Mouse (Mus musculus): Measurements from ENCODE around the gene Prss36. TPM values are rescaled to one million over a fixed set of nuclear protein-coding genes. Genes with fewer than 3 reads are reported as not detected.

The Prss36 gene
- polyA plus RNA-seq (2014; fragmentation: Illumina TruSeq; extraction: RNeasy Lipid Tissue Mini Kit (QIAGEN cat#74804); ENCODE audit: insufficient read depth, low read depth, low replicate concordance), result 8.8 TPM

DNA sequence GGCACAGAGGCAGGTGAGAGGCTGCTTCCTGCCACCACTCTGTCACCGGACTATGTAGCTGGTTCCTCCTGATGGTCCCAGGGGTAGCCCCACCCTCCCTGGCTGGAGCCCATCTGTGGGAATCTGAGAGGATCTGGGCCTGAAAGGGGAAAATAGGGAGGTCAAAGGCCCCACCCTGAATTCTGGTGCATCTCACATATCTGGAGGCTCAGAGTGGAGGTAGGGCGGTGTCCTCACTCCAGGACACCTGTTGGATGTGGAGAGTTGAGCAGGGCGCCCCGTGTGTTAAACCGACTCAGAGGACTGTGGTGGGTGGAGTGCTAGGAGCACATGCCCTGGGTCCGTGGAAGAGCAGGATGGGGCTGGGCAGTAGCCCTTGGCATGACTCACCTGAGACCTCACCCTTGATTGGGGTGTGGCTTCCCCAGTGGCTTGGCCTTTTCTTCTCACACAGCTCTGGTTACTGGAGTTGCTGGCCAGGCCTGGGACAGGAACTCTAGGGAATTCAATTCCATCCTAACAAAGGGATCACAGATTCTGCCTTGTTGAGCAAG, at the start of gene Prss36:
Gene Prss36, minus strand, starts transcription at position 256 of the 554 bp plus-strand sequence.

DNA sequence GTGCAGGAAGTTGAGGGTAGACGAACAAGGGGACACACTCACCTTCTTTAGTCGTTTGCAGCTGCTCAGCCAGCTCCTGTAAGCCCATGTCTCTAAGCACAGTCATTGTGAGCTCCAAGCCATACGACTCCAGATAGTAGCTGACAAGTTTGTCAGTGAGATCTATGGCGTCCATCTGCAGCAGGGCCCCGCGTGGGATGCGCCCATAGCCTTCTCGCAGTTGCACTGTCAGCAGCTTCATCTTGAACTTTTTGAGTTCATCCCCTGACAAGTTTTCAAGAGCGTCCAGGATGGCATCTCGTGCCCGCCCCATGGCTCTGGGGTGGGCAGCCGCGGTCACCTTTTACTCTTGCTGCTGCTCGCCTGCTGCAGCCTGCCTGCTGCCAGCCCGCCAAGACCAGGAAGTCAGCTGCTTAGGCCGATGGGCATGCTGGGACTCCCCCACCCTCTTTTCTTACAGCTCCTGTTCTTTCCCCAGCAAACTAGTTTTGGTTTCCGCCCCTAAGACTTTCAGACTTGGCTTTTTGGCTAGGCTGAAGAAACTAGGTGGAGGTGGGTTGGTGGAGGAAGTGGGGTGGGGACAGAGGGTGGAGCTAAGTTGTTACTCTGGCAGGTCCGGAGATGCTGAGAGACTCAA, 46.9 kb upstream of the Prss36 start, which contains the start of gene Pycard:
Gene Pycard, minus strand, starts transcription at position 527 of the 637 bp plus-strand sequence.

DNA sequence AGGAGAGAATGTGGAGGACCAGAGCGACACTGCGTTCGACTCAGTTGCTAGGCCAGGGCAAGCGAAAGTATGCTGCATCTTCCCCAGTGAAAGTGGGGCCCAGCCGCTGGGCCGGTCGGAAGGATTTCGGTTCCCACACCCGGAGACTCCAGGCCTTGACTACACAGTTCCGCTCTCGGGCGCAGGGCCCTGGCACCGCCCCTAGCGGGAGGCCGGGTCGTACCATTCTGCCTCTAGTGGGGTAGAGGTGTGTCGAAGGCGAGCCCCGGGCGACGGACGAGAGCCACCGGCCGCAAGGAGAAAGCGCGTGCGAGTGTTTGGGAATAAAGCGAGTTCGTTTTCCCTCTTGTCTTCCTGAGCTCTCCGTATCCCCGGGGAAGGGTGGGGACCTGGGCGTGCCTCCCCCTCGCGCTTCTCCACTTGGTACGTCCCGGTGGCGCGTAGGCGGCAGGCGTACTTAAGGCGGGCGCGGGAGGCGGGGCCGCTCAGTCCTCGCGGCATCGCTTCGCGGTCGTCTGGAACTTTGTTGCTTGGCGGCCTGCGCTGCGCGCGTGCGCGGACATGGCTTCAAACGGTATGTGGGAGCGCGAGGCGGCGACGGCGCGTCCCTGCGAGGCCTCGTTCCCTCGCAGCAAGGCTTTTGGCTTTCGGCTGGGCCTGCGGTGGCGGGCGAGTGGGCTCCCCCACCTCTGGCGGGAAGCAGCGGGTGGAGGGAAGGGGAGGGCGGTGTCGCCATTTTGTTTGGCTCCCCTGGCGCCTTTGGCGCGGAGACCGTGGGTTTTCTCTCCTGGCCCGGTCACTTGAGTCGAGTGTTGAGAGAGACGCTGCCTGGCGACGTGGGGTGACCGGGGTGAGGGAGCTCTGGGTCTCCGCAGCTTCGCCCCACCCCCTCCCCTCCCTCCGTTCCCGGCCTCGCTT, 20.7 kb upstream of the Prss36 start, which contains the start of gene Fus:
Gene Fus, plus strand, starts transcription at position 454 of the 918 bp plus-strand sequence.

GRCm38 (mm10) chr7:127929923-127930322, 16.6 kb downstream of the Prss36 start, which contains the start of gene Prss8:
Prss8 (minus strand) TSS chr7:127930104.

GRCm38 (mm10) chr7:127912190-127912871, 34.2 kb downstream of the Prss36 start, which contains the start of gene Kat8:
Kat8 (plus strand) TSS chr7:127912516.

GRCm38 (mm10) chr7:127903971-127904796, 42.3 kb downstream of the Prss36 start, which contains the start of gene Bckdk:
Bckdk (plus strand) TSS chr7:127904082.

GRCm38 (mm10) chr7:127895442-127895841, 51.1 kb downstream of the Prss36 start, which contains the start of the genes Gm21974 and Vkorc1:
Gm21974 (minus strand) TSS chr7:127895454.
Vkorc1 (minus strand) TSS chr7:127895617.

DNA sequence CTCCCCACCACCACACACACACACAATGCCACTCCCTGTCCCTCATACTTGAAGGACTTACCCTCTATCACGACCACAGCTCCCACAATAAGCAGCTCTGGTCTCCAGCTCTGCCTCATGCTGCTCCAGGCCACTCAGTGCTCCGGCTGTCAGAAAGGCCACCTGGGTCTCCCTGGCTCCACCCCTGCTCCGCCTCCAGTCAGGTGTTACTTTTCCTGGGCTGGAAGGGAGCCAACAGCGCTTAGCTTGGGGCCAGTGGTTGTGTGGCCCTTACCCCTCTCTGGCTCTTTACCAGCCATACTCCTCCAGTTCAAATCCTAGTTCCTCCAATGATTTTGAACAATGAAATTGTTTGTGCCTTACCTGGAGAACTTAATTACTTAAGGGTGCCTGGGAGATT, 55.7 kb downstream of the Prss36 start, which contains the start of gene Prss53:
Gene Prss53, minus strand, starts transcription at position 173 of the 400 bp plus-strand sequence.

Other genes with a start within 250 kb of the Prss36 start
- gene Bcl7c, start 237.8 kb downstream of the Prss36 start, polyA plus RNA-seq (2014; fragmentation: Illumina TruSeq; extraction: RNeasy Lipid Tissue Mini Kit (QIAGEN cat#74804); ENCODE audit: insufficient read depth, low read depth, low replicate concordance), result 35.1 TPM
- 5.6 TPM for gene Ctf1, start 234.0 kb downstream of the Prss36 start, polyA plus RNA-seq (2014; fragmentation: Illumina TruSeq; extraction: RNeasy Lipid Tissue Mini Kit (QIAGEN cat#74804); ENCODE audit: insufficient read depth, low read depth, low replicate concordance)
- gene Ctf2, start 214.6 kb downstream of the Prss36 start, polyA plus RNA-seq (2014; fragmentation: Illumina TruSeq; extraction: RNeasy Lipid Tissue Mini Kit (QIAGEN cat#74804); ENCODE audit: insufficient read depth, low read depth, low replicate concordance), result not detected
- 5.9 TPM for gene Fbxl19, start 202.2 kb downstream of the Prss36 start, polyA plus RNA-seq (2014; fragmentation: Illumina TruSeq; extraction: RNeasy Lipid Tissue Mini Kit (QIAGEN cat#74804); ENCODE audit: insufficient read depth, low read depth, low replicate concordance)
- gene Orai3, start 176.9 kb downstream of the Prss36 start, polyA plus RNA-seq (2014; fragmentation: Illumina TruSeq; extraction: RNeasy Lipid Tissue Mini Kit (QIAGEN cat#74804); ENCODE audit: insufficient read depth, low read depth, low replicate concordance), result 36.1 TPM
- gene Setd1a, start 170.1 kb downstream of the Prss36 start, polyA plus RNA-seq (2014; fragmentation: Illumina TruSeq; extraction: RNeasy Lipid Tissue Mini Kit (QIAGEN cat#74804); ENCODE audit: insufficient read depth, low read depth, low replicate concordance), result 6.3 TPM
- not detected for gene Gm49388, start 161.1 kb downstream of the Prss36 start, polyA plus RNA-seq (2014; fragmentation: Illumina TruSeq; extraction: RNeasy Lipid Tissue Mini Kit (QIAGEN cat#74804); ENCODE audit: insufficient read depth, low read depth, low replicate concordance)
- 43.9 TPM for gene Hsd3b7, start 146.1 kb downstream of the Prss36 start, polyA plus RNA-seq (2014; fragmentation: Illumina TruSeq; extraction: RNeasy Lipid Tissue Mini Kit (QIAGEN cat#74804); ENCODE audit: insufficient read depth, low read depth, low replicate concordance)
- gene Stx4a, start 122.4 kb downstream of the Prss36 start, polyA plus RNA-seq (2014; fragmentation: Illumina TruSeq; extraction: RNeasy Lipid Tissue Mini Kit (QIAGEN cat#74804); ENCODE audit: insufficient read depth, low read depth, low replicate concordance), result 82.2 TPM
- gene Stx1b, start 122.2 kb downstream of the Prss36 start, polyA plus RNA-seq (2014; fragmentation: Illumina TruSeq; extraction: RNeasy Lipid Tissue Mini Kit (QIAGEN cat#74804); ENCODE audit: insufficient read depth, low read depth, low replicate concordance), result 0.61 TPM
- 7.3 TPM for gene Zfp646, start 70.5 kb downstream of the Prss36 start, polyA plus RNA-seq (2014; fragmentation: Illumina TruSeq; extraction: RNeasy Lipid Tissue Mini Kit (QIAGEN cat#74804); ENCODE audit: insufficient read depth, low read depth, low replicate concordance)
- gene Zfp668, start 69.9 kb downstream of the Prss36 start, polyA plus RNA-seq (2014; fragmentation: Illumina TruSeq; extraction: RNeasy Lipid Tissue Mini Kit (QIAGEN cat#74804); ENCODE audit: insufficient read depth, low read depth, low replicate concordance), result 2.2 TPM
- gene Prss53, start 55.8 kb downstream of the Prss36 start, polyA plus RNA-seq (2014; fragmentation: Illumina TruSeq; extraction: RNeasy Lipid Tissue Mini Kit (QIAGEN cat#74804); ENCODE audit: insufficient read depth, low read depth, low replicate concordance), result 1.5 TPM
- gene Gm21974, start 51.3 kb downstream of the Prss36 start, polyA plus RNA-seq (2014; fragmentation: Illumina TruSeq; extraction: RNeasy Lipid Tissue Mini Kit (QIAGEN cat#74804); ENCODE audit: insufficient read depth, low read depth, low replicate concordance), result not detected
- gene Vkorc1, start 51.1 kb downstream of the Prss36 start, polyA plus RNA-seq (2014; fragmentation: Illumina TruSeq; extraction: RNeasy Lipid Tissue Mini Kit (QIAGEN cat#74804); ENCODE audit: insufficient read depth, low read depth, low replicate concordance), result 114 TPM
- gene Bckdk, start 42.6 kb downstream of the Prss36 start, polyA plus RNA-seq (2014; fragmentation: Illumina TruSeq; extraction: RNeasy Lipid Tissue Mini Kit (QIAGEN cat#74804); ENCODE audit: insufficient read depth, low read depth, low replicate concordance), result 36.0 TPM
- gene Kat8, start 34.2 kb downstream of the Prss36 start, polyA plus RNA-seq (2014; fragmentation: Illumina TruSeq; extraction: RNeasy Lipid Tissue Mini Kit (QIAGEN cat#74804); ENCODE audit: insufficient read depth, low read depth, low replicate concordance), result 15.1 TPM
- 48.3 TPM for gene Prss8, start 16.6 kb downstream of the Prss36 start, polyA plus RNA-seq (2014; fragmentation: Illumina TruSeq; extraction: RNeasy Lipid Tissue Mini Kit (QIAGEN cat#74804); ENCODE audit: insufficient read depth, low read depth, low replicate concordance)
- gene Fus, start 20.7 kb upstream of the Prss36 start, polyA plus RNA-seq (2014; fragmentation: Illumina TruSeq; extraction: RNeasy Lipid Tissue Mini Kit (QIAGEN cat#74804); ENCODE audit: insufficient read depth, low read depth, low replicate concordance), result 182 TPM
- 31.3 TPM for gene Pycard, start 47.1 kb upstream of the Prss36 start, polyA plus RNA-seq (2014; fragmentation: Illumina TruSeq; extraction: RNeasy Lipid Tissue Mini Kit (QIAGEN cat#74804); ENCODE audit: insufficient read depth, low read depth, low replicate concordance)
- gene Trim72, start 57.2 kb upstream of the Prss36 start, polyA plus RNA-seq (2014; fragmentation: Illumina TruSeq; extraction: RNeasy Lipid Tissue Mini Kit (QIAGEN cat#74804); ENCODE audit: insufficient read depth, low read depth, low replicate concordance), result 1.4 TPM
- 5.6 TPM for gene Itgam, start 115.9 kb upstream of the Prss36 start, polyA plus RNA-seq (2014; fragmentation: Illumina TruSeq; extraction: RNeasy Lipid Tissue Mini Kit (QIAGEN cat#74804); ENCODE audit: insufficient read depth, low read depth, low replicate concordance)
- gene Gm49368, start 116.0 kb upstream of the Prss36 start, polyA plus RNA-seq (2014; fragmentation: Illumina TruSeq; extraction: RNeasy Lipid Tissue Mini Kit (QIAGEN cat#74804); ENCODE audit: insufficient read depth, low read depth, low replicate concordance), result 2.2 TPM
- gene Itgax, start 182.8 kb upstream of the Prss36 start, polyA plus RNA-seq (2014; fragmentation: Illumina TruSeq; extraction: RNeasy Lipid Tissue Mini Kit (QIAGEN cat#74804); ENCODE audit: insufficient read depth, low read depth, low replicate concordance), result 11.9 TPM
- 0.73 TPM for gene Itgad, start 207.7 kb upstream of the Prss36 start, polyA plus RNA-seq (2014; fragmentation: Illumina TruSeq; extraction: RNeasy Lipid Tissue Mini Kit (QIAGEN cat#74804); ENCODE audit: insufficient read depth, low read depth, low replicate concordance)

Data from lung, adult 10 weeks (tissue).